Mouse (Mus musculus): ENCODE measurements around the gene Ubb.

The Ubb gene

GRCm38 (mm10) chr11:62541581-62541980 is 9.4 kb upstream of the Ubb start:
- TF ChIP-seq GATA4 (IDR thresholded peaks at IDR 0.05; ENCODE audit: insufficient replicate concordance, low read length): no peak

- no peak for TF ChIP-seq GATA4 (IDR thresholded peaks at IDR 0.05; ENCODE audit: insufficient replicate concordance, low read length)
Measured at GRCm38 (mm10) chr11:62543991-62544390, 7.0 kb upstream of the Ubb start.

GRCm38 (mm10) chr11:62549782-62550181 is 1.2 kb upstream of the Ubb start:
- no peak for TF ChIP-seq GATA4 (IDR thresholded peaks at IDR 0.05; ENCODE audit: insufficient replicate concordance, low read length)

- no peak for TF ChIP-seq GATA4 (IDR thresholded peaks at IDR 0.05; ENCODE audit: insufficient replicate concordance, low read length)
Measured at GRCm38 (mm10) chr11:62550227-62550685, 715 bp upstream of the Ubb start.

- TF ChIP-seq GATA4 (IDR thresholded peaks at IDR 0.05; ENCODE audit: insufficient replicate concordance, low read length): 0 out of 2 replicates have a peak, but pooled peaks have one; percentile 8
Measured at GRCm38 (mm10) chr11:62551226-62552119, 502 bp downstream of the Ubb start.

GRCm38 (mm10) chr11:62553186-62553585 is 2.2 kb downstream of the Ubb start:
- no peak for TF ChIP-seq GATA4 (IDR thresholded peaks at IDR 0.05; ENCODE audit: insufficient replicate concordance, low read length)

- TF ChIP-seq GATA4 (IDR thresholded peaks at IDR 0.05; ENCODE audit: insufficient replicate concordance, low read length): no peak
Measured at GRCm38 (mm10) chr11:62553633-62554032, 2.7 kb downstream of the Ubb start.

GRCm38 (mm10) chr11:62554163-62554855 is 3.3 kb downstream of the Ubb start:
- TF ChIP-seq GATA4 (IDR thresholded peaks at IDR 0.05; ENCODE audit: insufficient replicate concordance, low read length): no peak

GRCm38 (mm10) chr11:62554934-62555517 is 4.1 kb downstream of the Ubb start:
- TF ChIP-seq GATA4 (IDR thresholded peaks at IDR 0.05; ENCODE audit: insufficient replicate concordance, low read length): no peak

- TF ChIP-seq GATA4 (IDR thresholded peaks at IDR 0.05; ENCODE audit: insufficient replicate concordance, low read length): no peak
Measured at GRCm38 (mm10) chr11:62555896-62556412, 5.0 kb downstream of the Ubb start.

- no peak for TF ChIP-seq GATA4 (IDR thresholded peaks at IDR 0.05; ENCODE audit: insufficient replicate concordance, low read length)
Measured at GRCm38 (mm10) chr11:62557205-62557604, 6.2 kb downstream of the Ubb start.

GRCm38 (mm10) chr11:62558152-62558551 is 7.2 kb downstream of the Ubb start:
- no peak for TF ChIP-seq GATA4 (IDR thresholded peaks at IDR 0.05; ENCODE audit: insufficient replicate concordance, low read length)

- TF ChIP-seq GATA4 (IDR thresholded peaks at IDR 0.05; ENCODE audit: insufficient replicate concordance, low read length): no peak
Measured at GRCm38 (mm10) chr11:62558961-62559646, 8.1 kb downstream of the Ubb start.

GRCm38 (mm10) chr11:62560463-62561016 is 9.6 kb downstream of the Ubb start:
- TF ChIP-seq GATA4 (IDR thresholded peaks at IDR 0.05; ENCODE audit: insufficient replicate concordance, low read length): no peak

GRCm38 (mm10) chr11:62563590-62563989 is 12.6 kb downstream of the Ubb start:
- TF ChIP-seq GATA4 (IDR thresholded peaks at IDR 0.05; ENCODE audit: insufficient replicate concordance, low read length): no peak
